Mouse (Mus musculus) bone marrow, adult 2 months (tissue): ENCODE measurements around the gene Fkbp1a. TPM values are rescaled to one million over a fixed set of nuclear protein-coding genes. Genes with fewer than 3 reads are reported as not detected.

ENCODE experiments used
- H3K27ac ChIP-seq: fragments of 200-500 bp; 2 replicates; pipeline ENCODE4 v1.5.1; 2012; ENCODE audit warnings: low read depth, mild to moderate bottlenecking, control low read depth, inconsistent platforms, low read length; ENCODE audit not compliant: control insufficient read depth, poor library complexity, insufficient read depth
- H3K4me1 ChIP-seq: fragments of 200-500 bp; 2 replicates; pipeline ENCODE4 v1.6.1; 2011; ENCODE audit warnings: low read length; ENCODE audit not compliant: control insufficient read depth, insufficient read depth
- H3K4me3 ChIP-seq: fragments of 200-500 bp; replicated peaks from 2 replicates; pipeline ENCODE3; 2011; ENCODE audit warnings: mild to moderate bottlenecking, low read depth, low read length, control low read depth; ENCODE audit not compliant: control insufficient read depth
- CTCF ChIP-seq: fragments of 200-500 bp; IDR thresholded peaks from 2 replicates; pipeline ENCODE4 v1.5.1; 2011; ENCODE audit warnings: low read length, control low read depth; ENCODE audit not compliant: control insufficient read depth, insufficient read depth
- POLR2A ChIP-seq: fragments of 200-500 bp; IDR thresholded peaks from 2 replicates; pipeline ENCODE4 v1.6.1; 2011; ENCODE audit warnings: low read depth, mild to moderate bottlenecking, control low read depth, low read length, borderline replicate concordance; ENCODE audit not compliant: control insufficient read depth
- WGBS: fragments of 180-500 bp; shearing (Covaris S2); methylation state at CpG from one replicate; pipeline ENCODE4 v1.1.7; 2018; 5-methylcytosine and 5-hydroxymethylcytosine counted together
- polyA plus RNA-seq: library from polyadenylated mRNA; stranded (reverse); fragments of >200 nt; gene quantifications from 2 replicates; pipeline ENCODE4 v1.2.4, GENCODE M21; 2011; ENCODE audit warnings: low replicate concordance; ENCODE audit not compliant: missing spikeins, insufficient read depth, insufficient read length

Fkbp1a gene
- polyA plus RNA-seq, 1 experiment: 70.4 TPM

GRCm38 (mm10) chr2:151536618-151536974 lies 5.7 kb upstream of the Fkbp1a start:
- Histone ChIP-seq H3K4me1 (no peaks in the 10 kb centered on the region; the same call in 1 of the 2 replicates), H3K4me3 (no peak overlapping the region), H3K27ac (no peak overlapping the region; the same call in 1 of the 2 replicates)
- TF ChIP-seq CTCF: no peak
- no peak for TF ChIP-seq POLR2A
- 5% methylated on average over 5 of the region's 5 CpGs for WGBS

DNA sequence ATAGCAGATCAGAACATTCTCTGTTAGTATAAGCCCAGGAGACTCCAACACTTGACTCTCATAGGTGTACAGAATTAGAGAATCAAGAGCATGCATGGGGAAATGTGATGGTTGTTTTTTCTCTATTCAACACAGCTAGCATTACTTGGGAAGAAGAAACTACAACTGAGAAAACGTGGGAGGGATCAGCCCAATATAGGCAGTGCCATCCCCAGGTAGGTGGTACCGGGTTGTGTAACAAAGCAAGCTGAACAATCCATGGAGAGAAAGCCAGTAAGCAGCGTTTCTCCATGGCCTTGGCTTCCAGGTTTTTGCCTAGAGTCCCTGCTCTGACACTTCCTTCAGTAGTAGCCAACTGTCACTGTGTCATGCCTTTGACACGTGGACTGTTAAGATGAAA lies 3.6 kb upstream of the Fkbp1a start:
- TF ChIP-seq CTCF (no peak), POLR2A (no peak)
- Histone ChIP-seq H3K4me1 (no peaks in the 10 kb centered on the region; the same call in 1 of the 2 replicates), H3K27ac (no peak overlapping the region), H3K4me3 (no peak overlapping the region)
- 51% methylated on average over 4 of the region's 4 CpGs for WGBS

DNA sequence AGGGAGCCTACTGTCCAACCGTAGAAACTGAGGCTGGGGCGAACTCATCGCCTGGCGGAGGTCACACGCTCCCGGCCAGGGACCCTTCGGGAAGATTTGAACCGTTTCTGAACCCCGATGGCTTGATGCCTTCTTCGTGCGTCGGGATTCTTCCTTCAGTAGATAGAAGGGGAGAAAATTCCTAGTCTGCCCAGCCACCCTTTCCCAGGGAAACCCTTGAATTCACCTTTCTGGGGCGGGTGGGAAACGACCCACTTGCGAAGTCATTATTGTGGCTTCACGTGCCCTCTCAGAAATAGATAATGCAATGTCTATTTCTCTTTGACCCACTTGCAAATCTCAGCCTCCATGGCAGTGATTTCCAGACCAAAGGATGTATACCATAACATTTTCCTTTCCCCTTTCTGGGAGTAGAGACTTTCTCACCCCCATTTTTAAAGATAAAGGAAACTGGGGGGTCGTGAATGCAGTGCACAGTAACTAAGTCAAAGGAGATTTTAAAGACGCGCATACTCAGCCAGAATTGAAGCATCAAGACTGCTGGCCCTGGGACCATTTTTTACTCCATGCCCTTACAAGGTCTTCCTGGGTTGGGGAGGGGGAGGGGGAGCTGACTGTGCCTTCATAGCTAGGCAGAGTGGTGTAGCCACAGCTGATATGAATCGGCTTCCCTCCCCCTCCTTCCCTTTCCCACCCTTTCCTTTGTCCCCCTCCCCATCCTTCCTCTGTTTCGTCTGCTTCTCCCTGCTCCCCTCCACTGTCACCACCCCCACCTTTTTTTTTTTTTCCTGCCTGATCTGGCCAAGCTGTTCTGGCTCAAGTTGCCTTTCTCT lies 996 bp downstream of the Fkbp1a start:
- peak overlapping the region; percentile 27; the same call in 1 of the 2 replicates for H3K27ac ChIP-seq
- peak overlapping the region; percentile 78 for H3K4me3 ChIP-seq
- no peak for TF ChIP-seq POLR2A
- TF ChIP-seq CTCF: no peak
- WGBS: 2% methylated on average over 21 of the region's 21 CpGs
- H3K4me1 ChIP-seq: no peaks in the 10 kb centered on the region; the same call in 1 of the 2 replicates

- H3K4me3 ChIP-seq: no peak overlapping the region
- no peak for TF ChIP-seq CTCF
- no peak for TF ChIP-seq POLR2A
- no peak overlapping the region for H3K27ac ChIP-seq
- WGBS: 72% methylated on average over 6 of the region's 6 CpGs
- no peaks in the 10 kb centered on the region; the same call in 1 of the 2 replicates for H3K4me1 ChIP-seq
Observed at GRCm38 (mm10) chr2:151544673-151545072, 2.4 kb downstream of the Fkbp1a start.

GRCm38 (mm10) chr2:151546571-151546970 lies 4.3 kb downstream of the Fkbp1a start:
- no peak overlapping the region for H3K27ac ChIP-seq
- TF ChIP-seq POLR2A (no peak), CTCF (no peak)
- H3K4me1 ChIP-seq: no peaks in the 10 kb centered on the region; the same call in 1 of the 2 replicates
- 75% methylated on average over 4 of the region's 4 CpGs for whole genome bisulfite sequencing
- H3K4me3 ChIP-seq: no peak overlapping the region

DNA sequence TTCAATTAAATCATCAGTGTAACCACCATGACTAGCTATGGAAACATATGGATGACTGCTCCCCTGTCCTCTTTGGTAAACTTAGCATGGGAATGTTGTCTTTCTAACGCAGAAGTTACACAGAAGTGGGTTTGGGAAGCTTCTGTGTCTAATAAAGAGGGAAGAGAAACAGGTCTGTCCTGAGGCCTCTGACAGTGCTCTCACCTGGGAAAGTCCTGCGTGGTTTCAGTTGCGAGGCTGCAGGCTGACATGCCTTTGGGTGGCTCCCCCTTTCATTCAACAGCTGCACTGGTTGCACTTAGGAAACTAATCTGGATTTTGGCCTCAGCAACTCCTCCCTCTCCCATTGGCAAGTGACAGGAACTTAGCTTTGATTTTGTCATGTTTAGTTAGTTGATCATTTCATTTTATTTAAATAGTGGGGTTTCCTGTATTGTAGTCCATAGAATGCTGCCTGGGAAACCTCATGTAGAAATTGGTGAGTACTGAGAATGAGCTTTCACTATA lies 7.4 kb downstream of the Fkbp1a start:
- no peaks in the 10 kb centered on the region for H3K4me1 ChIP-seq
- TF ChIP-seq POLR2A (no peak), CTCF (no peak)
- no peak overlapping the region for H3K4me3 ChIP-seq

GRCm38 (mm10) chr2:151562930-151563921 lies 20.9 kb downstream of the Fkbp1a start:
- no peak overlapping the region for H3K27ac ChIP-seq
- TF ChIP-seq POLR2A: no peak
- no peak for TF ChIP-seq CTCF
- WGBS: 40% methylated on average over 7 of the region's 7 CpGs

More for the DNA sequence above, 7.4 kb downstream of the Fkbp1a start:
- H3K27ac ChIP-seq: no peak overlapping the region
- 79% methylated on average over 3 of the region's 3 CpGs for WGBS

More at GRCm38 (mm10) chr2:151562930-151563921, 20.9 kb downstream of the Fkbp1a start:
- Histone ChIP-seq H3K4me1 (no peaks in the 10 kb centered on the region; the same call in 1 of the 2 replicates), H3K4me3 (no peak overlapping the region)
